Mouse (Mus musculus): ENCODE results near the gene Tspan11.

Gene Tspan11

DNA sequence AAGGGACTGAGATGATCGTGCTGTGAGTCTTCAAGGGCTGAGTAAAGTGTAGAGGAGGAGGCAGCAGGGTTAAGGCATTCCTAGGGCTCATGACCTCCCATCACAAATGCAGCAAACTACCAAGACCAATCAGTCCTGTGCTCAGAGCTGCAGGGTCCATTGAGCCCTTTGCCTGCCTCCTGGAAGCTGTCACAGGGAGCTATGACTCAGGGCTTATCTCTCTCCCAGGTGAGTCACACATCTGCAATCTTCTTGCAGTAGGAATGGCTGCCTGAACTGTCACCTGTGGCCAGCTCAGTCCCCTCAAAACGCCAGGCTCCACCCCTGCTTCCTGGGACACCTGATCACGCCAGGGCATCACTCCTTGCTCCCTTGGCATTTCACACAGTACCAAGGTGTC is 47.7 kb downstream of the Tspan11 start:
- no peak for DNase-seq (ENCODE audit: low spot score)

DNA sequence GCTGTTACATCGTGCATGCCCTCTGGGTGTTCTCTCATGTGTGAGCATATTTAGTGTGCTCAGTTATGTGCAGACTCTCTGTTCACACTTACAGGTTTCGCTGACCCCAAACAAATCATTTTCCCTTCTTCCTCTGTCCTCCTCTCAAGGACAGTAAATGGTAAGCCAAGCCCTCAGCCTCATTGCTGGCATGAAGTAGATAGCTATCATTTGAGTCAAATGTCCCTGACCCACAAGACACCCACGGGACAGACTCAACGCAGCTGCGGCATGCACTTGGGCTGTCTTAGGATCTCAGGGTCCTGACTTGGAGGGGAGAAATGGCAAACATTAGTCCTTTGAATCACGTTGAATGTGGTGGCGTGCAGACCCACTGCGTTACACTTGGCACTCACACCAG is 55.0 kb downstream of the Tspan11 start:
- DNase-seq (ENCODE audit: low spot score): peak; percentile 29

DNA sequence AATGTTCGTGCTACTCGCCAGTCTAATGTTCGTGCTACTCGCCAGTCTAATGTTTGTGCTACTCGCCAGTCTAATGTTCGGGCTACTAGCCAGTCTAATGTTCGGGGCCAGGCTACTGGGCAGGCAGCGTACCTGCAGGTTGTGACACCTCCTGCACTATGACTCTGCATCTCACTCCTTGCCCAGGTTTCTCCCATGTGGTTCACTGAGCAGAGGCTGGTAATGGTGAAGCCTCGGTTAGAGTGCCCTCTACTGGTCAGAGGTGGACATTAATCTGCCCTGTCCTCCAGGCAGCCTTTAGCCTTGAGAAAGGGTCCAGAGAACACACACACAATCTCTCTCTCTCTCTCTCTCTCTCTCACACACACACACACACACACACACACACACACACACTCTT is 58.3 kb downstream of the Tspan11 start:
- peak; percentile 39 for DNase-seq (ENCODE audit: low spot score)

DNA sequence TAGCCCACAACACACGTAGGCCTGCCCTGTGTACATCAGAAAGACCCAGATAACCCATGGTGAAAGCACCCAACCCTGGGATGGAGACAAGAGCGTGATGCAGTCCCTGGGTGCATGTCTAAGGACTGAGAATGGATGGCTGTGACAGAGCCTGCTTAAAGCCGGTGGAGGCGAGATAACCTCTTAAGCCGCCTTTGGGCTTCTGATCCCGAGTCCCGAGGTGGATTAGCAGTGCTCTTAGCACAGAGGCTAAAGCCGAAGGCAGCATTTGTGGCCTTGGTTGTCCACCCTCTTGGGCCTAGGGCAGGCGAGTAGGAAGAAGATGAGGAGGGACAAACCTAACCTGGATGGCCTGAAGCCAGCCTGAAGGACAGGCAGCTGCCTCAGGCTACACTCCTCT is 61.3 kb downstream of the Tspan11 start:
- no peak for DNase-seq (ENCODE audit: low spot score)

DNA sequence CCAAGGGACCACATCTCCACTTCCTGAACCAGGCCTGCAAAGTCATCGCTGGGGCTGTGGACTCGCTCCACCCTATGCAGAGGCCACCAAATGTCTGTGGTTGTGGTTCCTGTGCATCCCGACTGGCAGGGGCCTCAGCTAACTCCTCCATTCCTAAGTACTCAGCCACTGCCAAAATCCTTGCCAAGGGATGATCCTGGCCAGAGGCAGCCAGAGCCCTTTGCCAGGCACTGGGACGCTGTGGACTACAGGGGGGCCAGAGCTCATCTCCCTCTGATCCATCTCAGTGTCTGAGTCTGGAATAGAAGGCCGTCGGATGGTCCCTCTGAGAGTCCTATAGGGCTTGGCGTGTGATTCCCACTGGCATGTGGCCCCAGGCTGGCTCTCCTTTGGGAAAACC is 62.5 kb downstream of the Tspan11 start:
- DNase-seq (ENCODE audit: low spot score): no peak

DNA sequence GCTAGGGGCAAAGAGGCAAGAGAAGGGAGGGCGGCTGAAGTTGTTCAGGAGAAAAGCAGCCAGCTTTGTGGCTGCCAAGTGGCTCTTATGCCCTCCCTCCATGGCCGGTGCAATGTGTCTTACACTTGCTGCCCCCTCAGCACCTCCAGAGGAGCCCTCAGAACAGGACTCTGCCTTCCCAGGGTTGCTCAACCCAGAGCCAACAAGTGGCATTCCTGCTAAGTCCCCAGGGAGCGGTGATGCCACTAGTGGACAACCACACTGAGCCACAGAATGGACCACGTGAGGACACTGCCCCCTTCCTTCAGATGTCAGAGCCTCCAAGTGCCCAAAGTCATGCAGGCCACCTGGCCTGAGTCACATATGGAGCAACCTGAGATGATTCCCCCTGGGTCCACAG is 65.7 kb downstream of the Tspan11 start:
- DNase-seq (ENCODE audit: low spot score): no peak

DNA sequence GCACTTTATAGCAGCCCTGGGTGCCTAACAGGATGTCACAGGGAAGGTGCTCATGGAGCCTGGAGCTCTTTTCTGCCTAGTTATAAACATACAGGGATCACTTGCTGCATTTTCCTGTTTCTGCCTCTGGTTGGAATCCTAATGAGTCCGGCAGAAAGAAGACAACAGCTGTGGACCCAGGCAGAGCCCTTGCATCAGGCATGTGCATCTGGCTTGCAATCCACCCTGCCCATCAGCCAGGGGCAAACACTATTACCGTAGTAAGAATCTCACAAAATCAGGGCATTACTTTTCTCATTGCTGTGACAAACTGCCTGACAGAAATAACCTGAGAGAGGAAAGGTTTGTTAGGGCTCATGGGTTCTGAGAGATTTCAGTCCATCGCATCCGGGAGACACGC is 68.8 kb downstream of the Tspan11 start:
- DNase-seq (ENCODE audit: low spot score): no peak

DNA sequence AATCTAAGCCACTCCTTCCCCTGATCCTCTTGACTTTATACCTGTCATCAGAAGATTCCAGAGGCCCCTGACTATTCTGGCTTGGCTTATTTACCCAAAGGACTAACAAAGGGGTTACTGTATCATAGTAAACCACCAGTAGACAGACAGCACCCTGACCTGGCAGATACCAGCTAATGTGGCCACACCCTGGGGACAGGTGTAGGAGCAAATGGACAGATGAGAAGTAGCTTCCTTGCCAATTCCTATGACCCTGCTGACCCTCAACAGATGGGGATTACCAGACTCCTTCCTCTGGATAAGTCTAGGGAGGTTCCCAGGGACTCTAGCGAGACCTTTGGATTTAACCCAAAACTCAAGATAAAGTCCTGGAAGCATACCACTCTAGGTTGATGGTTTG is 72.8 kb downstream of the Tspan11 start:
- no peak for DNase-seq (ENCODE audit: low spot score)

DNA sequence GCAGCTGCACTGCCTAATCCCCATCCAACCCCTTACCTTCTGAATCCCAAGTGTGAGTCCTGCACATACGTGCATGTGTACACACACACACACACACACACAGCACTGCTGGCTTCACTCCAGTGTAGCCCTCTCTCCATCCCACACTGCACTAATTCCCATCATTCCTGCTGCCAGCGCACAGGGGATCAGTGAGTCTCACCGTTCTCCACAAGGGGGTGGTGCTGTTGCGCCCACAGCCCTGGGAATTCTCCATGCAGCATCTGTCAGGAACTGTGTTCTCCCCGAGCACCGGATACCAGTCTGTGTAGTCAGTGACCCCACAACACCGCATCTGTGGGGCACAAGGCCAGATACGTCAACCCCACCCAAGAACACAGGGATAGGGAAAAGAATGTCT is 78.1 kb downstream of the Tspan11 start:
- DNase-seq (ENCODE audit: low spot score): no peak

DNA sequence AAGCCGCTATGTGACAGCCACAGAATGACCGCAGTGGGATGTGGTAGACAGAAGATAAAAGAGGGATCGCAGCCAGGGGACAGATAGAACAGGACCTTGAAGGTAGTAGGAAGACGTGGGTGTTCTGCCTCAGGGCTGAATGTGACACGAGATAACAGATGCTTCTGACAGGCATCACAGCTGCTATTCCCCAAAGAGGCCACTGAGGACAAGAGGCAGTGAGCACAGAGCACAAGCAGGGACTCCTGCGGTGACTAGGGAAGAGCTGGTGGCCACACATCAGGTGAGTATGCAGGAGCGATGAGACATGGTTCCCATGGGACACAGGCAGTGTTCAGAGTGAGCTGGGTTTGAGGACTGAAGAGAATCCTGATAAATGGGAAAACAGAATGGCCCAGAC is 82.3 kb downstream of the Tspan11 start:
- DNase-seq (ENCODE audit: low spot score): no peak

DNA sequence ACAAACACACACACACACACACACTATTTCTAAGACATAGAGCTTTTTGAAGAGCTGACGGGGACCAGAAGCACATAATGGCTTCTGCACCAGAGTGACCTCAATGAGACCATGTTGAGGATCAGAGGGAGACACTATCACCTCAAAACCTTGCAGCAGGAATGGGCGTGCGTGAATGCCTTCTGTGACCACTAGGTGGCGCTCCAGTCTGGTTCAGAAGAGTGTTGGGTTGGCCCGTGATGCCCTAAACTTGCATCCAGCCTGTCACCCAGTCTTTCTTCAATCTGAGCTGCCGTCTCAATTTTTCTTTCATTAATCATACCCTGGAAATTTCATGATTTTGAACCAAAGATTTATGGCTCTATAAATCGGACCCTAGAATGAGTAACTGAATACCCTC is 82.7 kb downstream of the Tspan11 start:
- DNase-seq (ENCODE audit: low spot score): peak; percentile 40

DNA sequence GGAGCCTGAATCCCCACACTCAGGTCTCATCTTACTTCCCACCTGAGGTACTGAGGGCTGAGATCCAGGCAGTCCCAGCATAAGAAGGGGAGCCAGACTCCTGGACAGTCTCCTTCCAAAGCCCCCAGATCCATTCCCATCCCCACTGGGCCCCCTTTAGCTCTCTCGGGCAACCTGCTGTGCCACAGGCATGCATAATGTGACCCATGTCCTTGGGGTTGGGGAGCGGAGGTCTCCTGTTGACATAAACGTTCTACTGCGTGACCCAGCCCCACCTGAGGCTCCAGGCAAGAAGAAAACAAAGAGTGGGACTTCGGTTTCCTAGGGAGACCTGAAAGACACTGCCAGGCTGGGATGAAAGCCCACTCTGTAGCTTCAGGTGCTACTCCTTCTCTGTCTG is 83.5 kb downstream of the Tspan11 start:
- DNase-seq (ENCODE audit: low spot score): no peak

DNA sequence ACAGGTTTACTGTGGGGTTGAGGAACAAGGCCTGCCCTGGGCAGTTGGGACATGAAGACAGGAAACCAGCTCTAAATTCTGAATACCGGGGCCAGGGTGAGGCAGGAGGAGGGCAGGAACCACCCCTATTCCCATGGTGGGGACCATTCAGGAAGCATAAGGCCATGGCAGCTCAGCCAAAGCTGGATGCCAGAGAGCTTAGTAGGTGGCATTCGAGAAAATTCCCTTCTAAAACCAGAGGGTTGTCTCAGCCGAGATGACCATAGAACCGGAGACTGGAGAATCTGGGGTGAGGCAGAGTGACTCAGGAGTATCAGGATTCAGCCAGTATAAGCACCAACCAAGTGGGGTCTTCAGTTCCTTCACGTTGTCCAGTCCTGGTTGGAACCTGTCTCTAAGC is 84.5 kb downstream of the Tspan11 start:
- no peak for DNase-seq (ENCODE audit: low spot score)

DNA sequence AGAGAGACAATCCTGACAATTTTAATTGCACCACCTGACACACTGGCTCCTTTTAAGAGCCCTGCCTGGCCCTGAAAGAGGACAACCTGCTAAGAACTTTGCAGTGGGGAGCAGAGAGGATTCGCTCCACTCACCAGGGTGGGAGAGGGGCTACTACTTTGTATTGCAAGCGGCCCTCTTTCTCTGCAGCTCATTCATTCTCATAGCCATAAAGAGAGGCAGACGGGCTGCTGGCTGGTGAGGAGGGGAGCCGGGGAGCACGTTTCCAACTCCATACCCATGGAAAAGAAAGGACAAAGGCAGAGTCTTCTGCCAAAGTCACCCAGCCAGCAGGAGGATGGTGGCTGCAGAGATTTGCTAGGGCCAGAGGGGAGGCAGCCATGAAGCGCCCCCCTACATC is 86.2 kb downstream of the Tspan11 start:
- no peak for DNase-seq (ENCODE audit: low spot score)

DNA sequence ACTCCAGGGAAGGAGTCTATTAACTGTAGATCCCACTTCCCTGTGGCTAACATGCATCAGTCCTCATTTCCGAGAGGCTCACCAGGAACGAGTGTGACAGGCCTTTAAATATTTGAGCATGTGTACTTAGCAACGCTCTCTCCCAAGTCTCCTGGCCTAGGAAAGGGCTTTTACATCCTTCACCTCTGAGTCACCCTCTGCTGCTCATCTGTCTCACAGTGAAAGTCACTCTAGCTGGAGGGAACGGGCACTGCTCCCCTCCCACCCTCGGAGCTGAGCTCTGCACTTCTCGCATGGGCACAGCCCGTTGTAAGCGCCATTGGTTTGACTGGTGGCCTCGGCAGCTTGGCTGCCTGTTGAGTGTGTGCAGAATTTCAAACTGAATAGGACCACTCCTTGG is 86.6 kb downstream of the Tspan11 start:
- DNase-seq (ENCODE audit: low spot score): no peak

DNA sequence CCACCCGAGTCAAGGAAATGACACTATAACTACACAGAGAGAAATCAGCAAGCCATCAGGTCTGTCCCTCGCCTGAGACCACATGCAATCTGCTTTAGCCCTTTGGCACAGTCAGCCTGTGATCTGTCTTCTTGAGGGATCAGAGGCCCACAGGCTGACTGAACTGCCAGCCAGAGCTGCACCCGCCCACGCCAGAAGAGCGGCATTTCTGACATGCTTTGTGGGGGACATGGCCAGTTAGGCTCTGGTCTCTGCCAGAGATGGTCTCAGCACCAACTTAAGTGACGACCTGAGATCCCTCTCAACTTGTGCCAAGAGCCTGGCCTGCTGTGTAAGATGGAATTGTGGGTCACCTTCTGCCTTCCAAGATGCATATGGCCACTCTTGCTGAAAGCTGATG is 89.3 kb downstream of the Tspan11 start:
- DNase-seq (ENCODE audit: low spot score): no peak

DNA sequence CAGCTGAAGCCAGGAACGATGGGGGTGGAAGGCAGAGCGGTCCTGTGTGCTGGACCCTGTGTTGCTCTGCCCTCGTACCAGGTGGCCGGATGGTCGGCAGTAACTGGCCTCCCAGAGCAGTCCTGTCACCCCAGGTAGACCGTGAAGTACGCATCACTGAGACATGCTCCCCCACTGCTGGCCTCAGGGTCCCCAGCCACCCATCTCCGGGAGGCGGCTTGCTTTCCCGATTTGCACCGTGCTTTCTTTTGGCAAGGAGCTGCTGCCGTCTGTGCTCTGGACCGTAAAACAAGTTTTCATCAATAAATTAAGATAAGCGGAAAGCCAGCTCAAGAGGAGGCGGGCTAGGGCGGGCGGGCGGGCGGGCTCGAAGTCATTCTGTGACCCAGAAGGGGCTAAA is 91.6 kb downstream of the Tspan11 start:
- no peak for DNase-seq (ENCODE audit: low spot score)

DNA sequence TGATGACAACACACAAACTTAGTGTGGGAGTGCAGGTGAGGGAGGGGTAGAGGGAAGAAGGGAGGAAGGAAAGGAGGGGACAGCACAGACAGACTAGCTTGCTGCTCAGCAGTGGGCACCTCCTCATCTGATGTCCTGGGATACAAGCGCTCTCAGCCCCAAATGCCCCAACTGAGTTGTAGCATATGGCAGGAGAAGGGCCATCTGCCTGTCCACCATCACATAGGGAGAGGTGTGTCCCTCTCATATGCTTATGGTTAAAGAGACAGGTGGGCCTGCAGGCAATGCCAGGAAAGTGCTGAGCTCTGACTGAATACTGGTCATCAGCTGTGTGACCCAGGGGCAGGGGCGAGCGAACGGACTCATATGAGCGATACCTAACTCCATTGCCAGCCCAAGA is 92.4 kb downstream of the Tspan11 start:
- DNase-seq (ENCODE audit: low spot score): no peak

DNA sequence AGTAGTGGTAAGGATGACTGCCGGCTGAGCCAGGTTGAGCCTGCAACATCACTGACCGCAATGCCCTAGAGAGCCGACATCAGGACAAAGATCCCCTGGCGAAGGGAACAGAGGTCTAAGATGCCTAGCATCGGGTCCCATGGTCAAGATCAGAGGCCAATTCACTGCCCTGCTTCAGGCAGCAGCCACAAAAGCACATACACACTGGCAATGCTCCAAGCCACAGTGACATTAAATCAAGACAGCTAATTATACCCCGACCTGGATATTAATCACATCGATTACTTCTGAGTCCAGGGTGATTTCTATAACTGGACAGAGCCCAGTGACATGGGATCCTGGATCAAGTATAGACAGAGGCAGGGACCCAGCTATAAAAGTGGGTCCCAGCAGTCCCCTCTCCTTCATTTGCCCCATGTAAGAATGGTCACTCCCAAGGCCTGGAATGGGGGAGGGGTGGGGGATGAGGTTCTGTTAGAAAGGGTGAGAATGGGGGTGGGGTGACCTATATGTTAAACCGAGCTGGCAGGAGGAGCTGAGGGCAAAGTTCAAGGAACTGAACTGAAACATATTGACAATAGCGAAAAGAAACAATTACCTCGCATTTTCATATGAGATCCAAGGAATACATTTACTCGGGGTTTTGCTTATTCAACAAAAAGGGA is 93.1 kb downstream of the Tspan11 start:
- DNase-seq (ENCODE audit: low spot score): no peak

DNA sequence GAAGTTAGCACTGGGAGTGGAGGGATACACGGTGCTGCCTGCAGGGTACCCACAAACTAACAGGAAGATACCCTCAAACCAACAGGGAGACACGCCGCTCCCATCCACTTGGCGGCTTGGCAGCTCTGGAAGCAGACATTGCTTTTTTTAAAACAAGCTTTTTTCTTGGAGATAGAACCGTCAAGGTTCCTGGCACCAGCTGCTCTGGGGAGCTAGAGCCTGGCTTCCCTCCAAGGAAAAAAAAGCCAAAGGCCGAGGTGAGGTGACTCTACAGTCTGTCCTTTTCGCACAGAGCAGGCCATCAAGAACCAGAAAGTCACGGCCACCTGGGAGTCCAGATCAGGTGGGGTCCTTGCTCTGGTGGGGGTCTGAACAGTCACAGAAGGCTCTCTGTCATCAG is 93.8 kb downstream of the Tspan11 start:
- DNase-seq (ENCODE audit: low spot score): peak; percentile 73

DNA sequence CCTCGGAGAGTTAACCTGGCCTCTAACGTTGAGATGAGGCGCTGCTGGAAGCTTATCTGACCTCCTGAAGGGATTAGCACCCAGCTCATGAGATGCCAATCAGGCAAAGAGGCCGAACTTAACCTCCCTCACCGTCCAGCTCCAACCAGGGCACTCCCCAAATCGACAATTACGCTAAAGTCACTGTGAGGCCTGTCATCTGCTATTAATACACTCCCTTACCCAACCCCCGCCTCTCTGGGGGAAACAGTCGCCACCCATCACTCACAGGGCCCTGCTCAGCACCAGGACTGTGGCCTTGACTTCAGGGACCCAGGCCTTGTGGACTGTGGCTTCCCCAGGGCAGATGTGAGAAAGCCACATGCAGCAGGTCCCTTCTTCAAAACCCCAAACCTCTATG is 99.0 kb downstream of the Tspan11 start:
- no peak for DNase-seq (ENCODE audit: low spot score)

DNA sequence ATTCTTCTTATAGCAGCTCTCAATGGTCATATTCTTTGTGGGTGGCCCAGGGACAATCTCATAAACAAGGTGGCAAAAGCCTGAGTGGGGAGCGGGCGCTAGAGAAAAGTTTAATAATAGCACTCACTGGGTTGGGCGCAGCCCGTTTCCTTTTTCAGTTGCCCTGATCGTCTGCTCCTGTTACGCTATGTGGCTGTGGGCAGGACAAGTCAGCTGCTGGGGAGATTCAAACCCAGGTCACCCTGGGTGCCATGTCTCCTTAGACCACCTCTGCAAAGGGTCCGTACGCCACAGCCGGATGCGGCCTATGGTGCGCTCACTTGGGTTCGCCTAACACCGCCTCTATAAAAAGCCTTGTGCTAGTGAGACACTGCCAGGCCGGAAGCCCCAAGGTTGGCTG is 100.0 kb downstream of the Tspan11 start:
- DNase-seq (ENCODE audit: low spot score): no peak

DNA sequence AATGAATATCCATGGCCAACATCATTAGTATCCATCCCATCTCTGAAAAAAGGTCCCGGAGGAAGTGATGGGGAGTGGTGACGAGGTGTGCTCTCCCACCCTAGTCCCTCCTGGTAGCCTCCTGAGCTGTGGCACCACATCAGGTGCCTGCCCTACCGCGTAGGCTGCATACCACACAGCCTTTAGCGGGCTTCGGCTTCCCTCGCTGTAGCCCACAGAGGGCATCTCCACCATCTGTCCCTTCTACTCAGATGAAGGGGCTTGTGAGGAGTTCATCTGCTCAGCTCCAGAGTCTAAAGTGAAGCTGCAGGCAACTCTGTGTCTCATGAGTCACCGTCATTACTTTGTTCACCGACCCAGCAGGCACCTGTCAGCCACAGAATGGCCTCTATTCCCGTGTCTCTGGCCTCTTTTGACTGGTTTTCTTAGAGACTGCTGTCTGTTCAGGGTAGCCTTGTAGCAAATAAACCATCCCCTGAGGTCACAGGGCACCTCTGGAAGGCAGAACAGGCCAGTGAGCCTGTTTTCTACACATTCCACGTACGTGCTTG is 101.6 kb downstream of the Tspan11 start:
- DNase-seq (ENCODE audit: low spot score): no peak

DNA sequence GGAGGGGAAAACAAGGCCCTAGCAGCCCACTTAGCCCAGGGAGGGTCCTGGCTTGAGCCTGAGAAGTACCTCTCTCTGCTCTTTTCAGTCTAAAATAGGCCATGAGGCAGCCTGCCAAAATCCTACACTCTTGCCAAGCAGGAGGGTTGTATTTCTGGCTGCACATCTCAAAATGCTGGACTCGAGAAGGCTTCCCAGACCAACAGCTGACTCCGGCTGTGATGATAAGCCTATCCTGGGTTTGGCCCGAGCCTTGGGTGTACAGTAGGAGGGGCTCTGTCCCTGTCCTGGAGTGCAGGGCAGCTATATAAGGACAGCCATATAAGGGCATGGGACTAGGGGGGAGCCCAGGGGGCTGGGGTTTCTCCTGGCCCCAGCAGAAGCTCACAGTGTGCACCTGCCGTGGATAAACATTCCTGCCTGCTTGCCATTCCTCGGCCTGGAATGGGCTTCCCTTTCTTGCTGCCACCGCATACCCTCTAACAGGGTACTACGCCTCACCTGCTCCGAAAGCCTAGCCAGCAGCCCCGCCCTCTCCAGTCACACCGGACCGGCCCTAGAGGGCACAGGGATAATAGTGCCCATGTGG is 102.3 kb downstream of the Tspan11 start:
- peak; percentile 73 for DNase-seq (ENCODE audit: low spot score)

Measured in ovary, adult 18-20 months (tissue).